8 mouse cellular contexts compared by ENCODE assay signal in the genomic region with DNA sequence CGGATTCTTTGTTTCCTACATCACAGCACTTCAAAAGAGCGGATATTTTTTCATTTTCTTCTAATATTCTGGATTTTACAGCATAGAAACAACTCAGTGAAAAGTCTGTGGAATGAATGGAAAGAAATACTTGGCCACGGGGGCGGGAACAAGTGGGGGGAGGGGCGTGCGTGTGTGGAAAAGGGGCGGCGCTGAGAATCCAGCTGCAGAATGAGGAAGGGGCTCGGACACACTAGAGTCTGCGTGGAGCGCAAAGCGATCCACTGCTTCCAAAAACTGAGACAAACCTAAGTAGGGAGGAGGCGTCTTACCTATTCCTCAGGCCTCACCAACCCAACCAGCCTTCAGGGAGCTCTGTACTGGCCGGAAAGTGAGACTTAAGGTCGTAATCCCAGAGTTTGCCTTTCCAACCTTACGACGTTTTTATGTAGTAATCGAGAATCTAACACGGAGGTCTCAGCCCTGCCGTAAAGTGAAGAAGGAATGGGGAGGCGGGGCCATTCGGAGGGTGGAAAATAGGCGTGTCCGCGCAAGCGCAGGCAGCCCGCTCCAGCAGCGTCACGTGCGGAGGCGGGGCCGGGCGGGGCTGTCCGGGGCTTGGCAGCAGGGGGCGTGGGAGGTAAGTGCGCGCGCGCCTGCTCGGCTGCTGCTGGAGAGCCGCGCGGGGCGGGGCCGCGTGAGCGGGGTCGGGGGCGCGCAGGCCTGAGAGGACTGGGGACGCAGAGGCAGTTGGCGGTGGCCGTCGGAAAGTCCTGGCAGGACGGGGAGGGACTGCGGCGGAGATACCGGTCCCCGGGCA. TPM values are rescaled to one million over a fixed set of nuclear protein-coding genes. Genes with fewer than 3 reads are reported as not detected.
A peak's percentile ranks its signal among the peaks of the same experiment; 100 is the strongest.
DNase-seq lines count a peak whose midpoint lies in the region; ATAC-seq and TF ChIP-seq lines count a peak whose summit lies in the region.

A gene (minus strand): TSS at position 444 of the 799 bp plus-strand sequence.
A gene (plus strand): TSS at position 630 of the 799 bp plus-strand sequence.

- no peaks in the 10 kb centered on the region for H3K27me3 ChIP-seq in forebrain, embryonic 15.5 days

- H3K4me3 ChIP-seq in ES-E14 (ENCODE audit: insufficient read depth in 1 of 2, low read depth in 1 of 2, low read length in 2 of 2, poor library complexity in 1 of 2, severe bottlenecking in 1 of 2) = peak within 1 kb of the TSS; percentile 93 to 97
- H3K4me3 ChIP-seq in forebrain, embryonic 15.5 days = peak within 1 kb of the TSS; percentile 80
- peak within 1 kb of the TSS; percentile 100 for H3K4me3 ChIP-seq in lung, adult 2 months (replicated peaks; ENCODE audit: extremely low read depth, low read depth, low read length)

- DNase-seq in ES-E14 (ENCODE audit: low read depth, low spot score) = peak; percentile 97
- peak; percentile 99 for DNase-seq in cerebellum, adult 11-12 months
- peak; percentile 99 for DNase-seq in heart, postnatal 25 days (ENCODE audit: low spot score)
- peak; percentile 99 to 100 for DNase-seq in layer of hippocampus, adult 18-20 months (ENCODE audit: low spot score in 2 of 2)
- DNase-seq in lung, adult 2 months = peak; percentile 100
- peak; percentile 98 for DNase-seq in thymus, adult 18-20 months

- peak; percentile 59; the same call in 1 of the 2 replicates for TF ChIP-seq POLR2A in lung, adult 2 months (IDR thresholded peaks at IDR 0.05; ENCODE audit: borderline replicate concordance, extremely low read depth, low read depth, low read length)

- peak within 1 kb of the TSS; percentile 74 for H3K4me2 ChIP-seq in forebrain, embryonic 15.5 days (replicated peaks)

- no peak for TF ChIP-seq CTCF in lung, adult 2 months (IDR thresholded peaks at IDR 0.05; ENCODE audit: insufficient read depth, low read length)

- H3K27ac ChIP-seq in ES-E14 (ENCODE audit: insufficient read depth, low read depth, low read length, poor library complexity, severe bottlenecking) = peak within 1 kb of the TSS; percentile 90
- H3K27ac ChIP-seq in forebrain, embryonic 15.5 days (replicated peaks) = peak within 1 kb of the TSS; percentile 94

- intact Hi-C loops in heart, postnatal 25 days (cut with DNase I) = loop anchor here (5.0 kb wide), 1 partner anchor 93 kb away; a partner anchor contains a TSS

- ATAC-seq in forebrain, embryonic 15.5 days (replicated peaks) = peak; percentile 93
- peak; percentile 93 for ATAC-seq in neutrophil, adult 5-6 weeks (ENCODE audit: extremely low read depth, insufficient number of reproducible peaks, low FRiP score, poor library complexity, severe bottlenecking)

- H3K9me3 ChIP-seq in ES-E14 (ENCODE audit: control insufficient read depth, insufficient read depth, low read depth, low read length) = no peaks in the 10 kb centered on the region
- H3K9me3 ChIP-seq in forebrain, embryonic 15.5 days = no peaks in the 10 kb centered on the region

- in situ Hi-C loops in ES-E14 (cut with MboI; ENCODE audit: low sequenced_read_pairs in 2 of 2, unreplicated experiment in 2 of 2) = no loop called here

- WGBS in forebrain, embryonic 15.5 days = under 1% methylated on average over 59 of the region's 59 CpGs
- 1% methylated on average over 58 of the region's 59 CpGs for WGBS in lung, adult 2 months

- H3K4me1 ChIP-seq in ES-E14 (ENCODE audit: control insufficient read depth in 2 of 2, insufficient read depth in 2 of 2, low read length in 2 of 2, poor library complexity in 1 of 2) = peaks cover 2 to 4% of the 10 kb centered on the region in 2 experiments; a peak in 2 of 4 replicates
- H3K4me1 ChIP-seq in forebrain, embryonic 15.5 days = peaks cover 19% of the 10 kb centered on the region
- peaks cover 3% of the 10 kb centered on the region for H3K4me1 ChIP-seq in lung, adult 2 months (ENCODE audit: control insufficient read depth, insufficient read depth, low read length)

- peak within 1 kb of the TSS; percentile 91 for H3K9ac ChIP-seq in ES-E14 (ENCODE audit: insufficient read depth, low read depth, low read length, poor library complexity, severe bottlenecking)
- peak within 1 kb of the TSS; percentile 97 for H3K9ac ChIP-seq in forebrain, embryonic 15.5 days (replicated peaks)

- H3K36me3 ChIP-seq in ES-E14 (ENCODE audit: control insufficient read depth, insufficient read depth, low read length, poor library complexity, severe bottlenecking) = no peaks in the 10 kb centered on the region
- H3K36me3 ChIP-seq in forebrain, embryonic 15.5 days = no peaks in the 10 kb centered on the region

TF ChIP-seq in ES-E14, 5 proteins besides CTCF, POLR2A, EP300 and RAD21:
- TF ChIP-seq ZC3H11A (IDR thresholded peaks at IDR 0.05; ENCODE audit: borderline replicate concordance, low read depth, low read length) = no peak
- TF ChIP-seq CHD2 (IDR thresholded peaks at IDR 0.05; ENCODE audit: low read depth, low read length) = no peak
- TF ChIP-seq ZNF384 (IDR thresholded peaks at IDR 0.05; ENCODE audit: low read depth, low read length) = no peak
- no peak for TF ChIP-seq MAFK (IDR thresholded peaks at IDR 0.05; ENCODE audit: insufficient read depth, low read depth, low read length)
- no peak for TF ChIP-seq HCFC1 (IDR thresholded peaks at IDR 0.05; ENCODE audit: borderline replicate concordance, insufficient read depth, low read length)
TF ChIP-seq in ES-E14: peak in this region for 0.

RNA-seq across cellular contexts. Expression of the first gene that starts in this region (rescaled TPM):
- 5.0 and 6.1 TPM in 2 replicates for total RNA-seq in ES-E14 (2012; rRNA removed)
- polyA plus RNA-seq in forebrain, embryonic 15.5 days (2015; fragmentation: Nextera tagmentation; extraction: Ambion mirVana) = 10.1 and 11.1 TPM in 2 replicates
- total RNA-seq in heart, postnatal 25 days (2021) = 1 to 10 TPM; 7.3 to 8.0 TPM
- total RNA-seq in layer of hippocampus, adult 18-20 months (2021) = 10 to 100 TPM; 10.1 to 14.3 TPM
- 1.2 and 1.3 TPM in 2 replicates for polyA plus RNA-seq in lung, adult 2 months (2012; rRNA removed)
- 1.2 and 2.0 TPM in 2 replicates for total RNA-seq in neutrophil, adult 5-6 weeks (2017)

RNA-seq across cellular contexts. Expression of the second gene that starts in this region (rescaled TPM):
- 13.0 and 17.0 TPM in 2 replicates for total RNA-seq in ES-E14 (2012; rRNA removed)
- 22.7 and 25.5 TPM in 2 replicates for polyA plus RNA-seq in forebrain, embryonic 15.5 days (2015; fragmentation: Nextera tagmentation; extraction: Ambion mirVana)
- total RNA-seq in heart, postnatal 25 days (2021) = 10 to 100 TPM; 11.9 to 13.6 TPM
- 10 to 100 TPM; 58.2 to 65.6 TPM for total RNA-seq in layer of hippocampus, adult 18-20 months (2021)
- 2.6 and 5.2 TPM in 2 replicates for polyA plus RNA-seq in lung, adult 2 months (2012; rRNA removed)
- total RNA-seq in neutrophil, adult 5-6 weeks (2017) = 31.0 and 31.2 TPM in 2 replicates

Comparison
In these comparisons a context has a peak if more than half of its experiments do, and no peak if none do; other contexts are left out.
1. Peak in every context shown above with its lines: DNase-seq, ATAC-seq, H3K4me3 ChIP-seq and H3K27ac ChIP-seq.